Mouse (Mus musculus): ENCODE data around the gene Ubl7. TPM values are rescaled to one million over a fixed set of nuclear protein-coding genes. Genes with fewer than 3 reads are reported as not detected.
A peak's percentile ranks its signal among the peaks of the same experiment; 100 is the strongest.

Gene Ubl7
- total RNA-seq, 2 experiments from 2014 or later = 65.2 to 80.4 TPM

GRCm38 (mm10) chr9:57944572-57944971, 33.8 kb downstream of the Ubl7 start:
- intact Hi-C loops (cut with DNase I) = no loop called here
- peak; percentile 61 to 63 for DNase-seq

- DNase-seq = no peak
- intact Hi-C loops (cut with DNase I) = no loop called here
Measured at GRCm38 (mm10) chr9:57945771-57946616, 35.2 kb downstream of the Ubl7 start.

GRCm38 (mm10) chr9:57947381-57948030, 36.7 kb downstream of the Ubl7 start:
- no peak for DNase-seq
- intact Hi-C loops (cut with DNase I) = no loop called here

GRCm38 (mm10) chr9:57948333-57948931, 37.7 kb downstream of the Ubl7 start:
- intact Hi-C loops (cut with DNase I) = no loop called here
- no peak for DNase-seq

- no peak for DNase-seq
- intact Hi-C loops (cut with DNase I) = no loop called here
Measured at GRCm38 (mm10) chr9:57949102-57949704, 38.4 kb downstream of the Ubl7 start.

- DNase-seq = no peak
- intact Hi-C loops (cut with DNase I) = no loop called here
Measured at GRCm38 (mm10) chr9:57949879-57950278, 39.1 kb downstream of the Ubl7 start.

GRCm38 (mm10) chr9:57950519-57950918, 39.7 kb downstream of the Ubl7 start:
- intact Hi-C loops (cut with DNase I) = no loop called here
- no peak for DNase-seq

GRCm38 (mm10) chr9:57951993-57952392, 41.2 kb downstream of the Ubl7 start:
- intact Hi-C loops (cut with DNase I) = no loop called here
- DNase-seq = no peak

GRCm38 (mm10) chr9:57954962-57955744, 44.4 kb downstream of the Ubl7 start:
- intact Hi-C loops (cut with DNase I) = no loop called here
- DNase-seq = no peak

- intact Hi-C loops (cut with DNase I) = no loop called here
- no peak for DNase-seq
Measured at GRCm38 (mm10) chr9:57955764-57956163, 45.0 kb downstream of the Ubl7 start.

GRCm38 (mm10) chr9:57956196-57956837, 45.5 kb downstream of the Ubl7 start:
- intact Hi-C loops (cut with DNase I) = no loop called here
- DNase-seq = no peak

GRCm38 (mm10) chr9:57956838-57957236, 46.1 kb downstream of the Ubl7 start:
- intact Hi-C loops (cut with DNase I) = no loop called here
- DNase-seq = no peak

- no peak for DNase-seq
- intact Hi-C loops (cut with DNase I) = no loop called here
Measured at GRCm38 (mm10) chr9:57958615-57959014, 47.8 kb downstream of the Ubl7 start.

- intact Hi-C loops (cut with DNase I) = no loop called here
- no peak for DNase-seq
Measured at GRCm38 (mm10) chr9:57959399-57959798, 48.6 kb downstream of the Ubl7 start.

GRCm38 (mm10) chr9:57959886-57960866, 49.4 kb downstream of the Ubl7 start:
- no peak for DNase-seq
- intact Hi-C loops (cut with DNase I) = no loop called here

- no peak for DNase-seq
- intact Hi-C loops (cut with DNase I) = no loop called here
Measured at GRCm38 (mm10) chr9:57961226-57961625, 50.4 kb downstream of the Ubl7 start.

GRCm38 (mm10) chr9:57961863-57962778, 51.3 kb downstream of the Ubl7 start:
- intact Hi-C loops (cut with DNase I) = no loop called here
- DNase-seq = no peak

All from gastrocnemius, postnatal 36 days (tissue).